Mouse (Mus musculus): ENCODE results near the gene Scgb2b15.
"Not testable (repeated sequence)": the region's sequence is repeated elsewhere in the genome, so short reads cannot be mapped to it uniquely, and the experiment has no call there.

Scgb2b15 gene

DNA sequence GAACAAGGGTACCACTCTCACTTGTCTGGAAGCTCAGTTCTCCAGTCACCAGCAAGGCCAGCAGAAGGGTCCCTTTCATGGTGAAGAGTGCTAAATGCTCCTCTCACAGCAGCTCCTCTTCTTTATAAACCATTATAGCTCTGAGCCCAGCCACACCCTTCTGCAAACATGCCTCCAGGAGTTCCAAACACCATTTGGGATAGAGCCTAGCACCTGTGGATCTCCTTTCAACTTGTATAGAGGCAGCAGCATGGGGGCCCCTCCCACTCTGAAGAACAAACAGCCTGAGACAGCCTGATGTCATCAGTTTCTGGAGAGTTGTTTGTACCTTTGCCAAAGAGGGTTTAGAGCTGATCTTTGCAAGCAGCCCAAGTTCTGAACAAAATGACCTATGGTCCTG, at the start of gene Scgb2b15:
Gene Scgb2b15, minus strand, starts transcription at position 101 of the 400 bp plus-strand sequence.
- not testable (repeated sequence) for DNase-seq (ENCODE audit: low spot score in 2 of 2)

DNA sequence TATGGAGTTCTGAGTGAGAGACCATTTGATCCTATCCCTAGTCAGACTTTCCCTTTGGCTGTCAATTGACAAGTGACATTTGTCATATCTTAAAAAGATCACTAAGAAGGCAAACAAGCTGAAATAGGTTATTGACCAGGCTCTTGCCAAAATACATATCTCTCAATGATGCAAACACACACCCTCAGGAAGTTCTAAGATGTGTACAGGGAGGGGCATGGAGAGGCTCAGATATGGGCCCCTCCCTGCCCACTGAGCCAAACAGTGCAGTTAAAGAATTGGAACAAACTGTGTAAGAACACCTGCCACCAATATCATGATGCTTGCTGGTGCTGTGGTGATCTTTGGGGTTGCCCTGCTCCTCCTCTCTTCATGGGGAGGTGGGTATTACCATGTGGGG, 6.8 kb upstream of the Scgb2b15 start, which contains the start of gene Scgb1b15:
Gene Scgb1b15, plus strand, starts transcription at position 301 of the 400 bp plus-strand sequence.
- DNase-seq (ENCODE audit: low spot score in 2 of 2) = not testable (repeated sequence)
